Mouse (Mus musculus): Measurements from ENCODE around the gene Tex10.
A peak's percentile ranks its signal among the peaks of the same experiment; 100 is the strongest.
"Not testable (repeated sequence)": the region's sequence is repeated elsewhere in the genome, so short reads cannot be mapped to it uniquely, and the experiment has no call there.

Tex10 gene

GRCm38 (mm10) chr4:48472792-48473650 is at the start of gene Tex10:
Gene Tex10, minus strand, starts transcription at chr4:48473459.
- DNase-seq (ENCODE audit: low read depth) = peak; percentile 74

- no peak for DNase-seq (ENCODE audit: low read depth)
Observed at GRCm38 (mm10) chr4:48510861-48511260, 37.6 kb upstream of the Tex10 start.

GRCm38 (mm10) chr4:48492510-48492909 is 19.3 kb upstream of the Tex10 start:
- no peak for DNase-seq (ENCODE audit: low read depth)

GRCm38 (mm10) chr4:48491290-48491743 is 18.1 kb upstream of the Tex10 start:
- DNase-seq (ENCODE audit: low read depth) = no peak

DNA sequence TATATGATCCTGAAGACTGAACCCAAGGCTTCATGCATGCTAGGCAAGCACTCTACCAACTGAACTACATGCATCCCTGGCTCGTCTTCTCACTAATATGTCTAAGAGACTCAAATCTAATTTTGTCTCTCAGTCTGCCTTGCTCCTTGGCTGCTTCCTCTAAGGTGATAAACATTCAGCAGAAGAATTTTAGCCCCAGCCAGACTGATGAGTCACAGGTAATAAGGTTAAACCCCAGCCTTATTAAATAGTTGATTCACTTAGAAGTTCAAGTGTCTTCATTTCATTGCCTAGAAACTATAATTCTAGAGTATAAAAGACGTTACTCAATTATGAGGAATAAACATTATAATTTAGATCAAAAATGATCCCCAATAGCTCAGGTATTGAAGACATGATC is 15.7 kb upstream of the Tex10 start:
- no peak for DNase-seq (ENCODE audit: low read depth)

DNA sequence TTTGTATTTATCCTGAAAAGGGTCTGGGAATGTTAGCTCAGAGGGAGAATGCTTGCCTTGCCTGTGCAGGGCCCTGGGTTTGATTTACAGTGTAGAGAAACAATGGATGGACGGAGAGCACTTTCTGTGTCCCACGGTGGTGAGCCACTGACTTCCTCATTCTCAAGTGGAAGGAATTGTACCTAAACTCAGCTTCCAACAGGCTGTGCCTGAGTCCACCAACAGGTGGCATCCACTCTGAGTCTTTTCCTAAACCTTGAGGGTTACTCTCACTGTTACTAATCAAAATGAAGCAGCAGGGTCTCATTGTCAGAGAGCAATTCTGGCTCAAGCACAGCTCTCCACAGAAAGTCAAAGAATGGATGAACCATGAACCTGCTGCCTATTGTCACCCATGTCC is 8.0 kb upstream of the Tex10 start:
- no peak for DNase-seq (ENCODE audit: low read depth)

DNA sequence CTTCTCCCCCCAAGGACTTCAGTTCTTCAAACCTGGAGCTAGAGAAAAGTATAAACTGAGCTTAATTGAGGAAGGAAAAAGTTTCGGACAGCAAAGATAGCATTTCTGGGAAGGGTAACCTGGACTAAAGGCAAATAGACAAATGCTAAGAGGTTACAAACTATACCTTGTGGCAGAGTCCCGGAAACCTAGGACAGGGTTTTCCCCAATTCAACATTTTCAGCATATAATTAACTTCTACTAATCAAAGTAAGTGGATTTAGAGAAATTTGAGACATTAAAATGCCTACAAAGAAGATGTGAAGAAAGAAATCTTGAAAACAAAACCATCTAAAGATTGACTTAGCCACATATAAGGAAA is 372 bp upstream of the Tex10 start:
- no peak for DNase-seq (ENCODE audit: low read depth)

DNA sequence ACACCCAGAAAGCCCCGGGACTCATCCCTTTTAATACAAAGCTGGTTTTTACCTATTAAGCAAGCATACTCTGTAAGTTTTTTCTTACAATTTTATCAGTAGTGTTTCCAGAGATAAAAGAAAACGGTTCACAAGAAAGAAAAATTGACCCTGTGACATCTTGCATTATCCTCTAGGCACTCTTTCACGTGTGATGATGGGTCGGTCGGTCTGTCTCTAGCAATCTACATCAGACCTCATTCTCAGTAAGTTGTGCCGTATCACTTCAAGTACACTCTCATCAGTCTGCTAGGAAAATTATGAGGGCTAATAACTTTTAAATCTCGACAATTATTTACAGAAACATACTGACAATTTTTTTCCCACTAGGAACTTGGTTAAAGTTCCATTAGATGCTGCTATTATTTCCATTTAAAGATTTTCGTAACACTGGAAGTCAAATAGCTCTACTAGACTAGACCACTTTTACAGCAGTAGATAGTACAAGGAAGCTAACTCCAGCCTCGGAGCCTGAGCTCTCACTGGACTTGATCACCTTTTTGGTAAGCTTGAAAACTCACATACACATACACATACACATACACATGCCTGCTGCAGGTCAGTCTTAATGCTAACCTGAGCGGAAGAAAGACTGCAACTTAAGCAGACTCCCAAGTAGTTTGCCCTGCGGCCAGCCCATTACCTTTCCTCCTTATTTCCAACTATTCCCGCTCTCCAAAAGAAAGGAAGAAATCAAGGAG is 1.0 kb downstream of the Tex10 start:
- DNase-seq (ENCODE audit: low read depth) = no peak

GRCm38 (mm10) chr4:48470977-48471376 is 2.3 kb downstream of the Tex10 start:
- DNase-seq (ENCODE audit: low read depth) = no peak

DNA sequence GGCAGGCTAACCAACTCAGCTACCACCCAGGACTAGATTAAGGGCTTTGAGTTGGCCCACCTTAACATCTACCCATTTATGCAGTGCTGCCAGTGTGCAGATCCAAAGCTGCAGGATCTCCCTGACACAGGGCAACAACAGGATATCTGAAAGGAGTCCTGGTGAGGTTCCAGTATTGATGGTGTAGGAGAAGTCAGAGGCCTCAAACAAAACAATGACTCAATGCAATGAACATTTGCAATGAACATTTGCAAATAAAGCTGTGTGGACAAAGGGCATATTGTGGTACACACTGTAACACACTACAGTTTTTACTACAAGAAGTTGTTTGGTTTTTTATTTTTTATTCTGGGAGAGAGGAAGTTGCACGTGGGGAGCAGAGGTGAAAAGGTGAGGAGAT is 12.2 kb downstream of the Tex10 start:
- no peak for DNase-seq (ENCODE audit: low read depth)

GRCm38 (mm10) chr4:48458436-48458835 is 14.8 kb downstream of the Tex10 start:
- no peak for DNase-seq (ENCODE audit: low read depth)

GRCm38 (mm10) chr4:48454106-48454773 is 19.0 kb downstream of the Tex10 start:
- DNase-seq (ENCODE audit: low read depth) = no peak

DNA sequence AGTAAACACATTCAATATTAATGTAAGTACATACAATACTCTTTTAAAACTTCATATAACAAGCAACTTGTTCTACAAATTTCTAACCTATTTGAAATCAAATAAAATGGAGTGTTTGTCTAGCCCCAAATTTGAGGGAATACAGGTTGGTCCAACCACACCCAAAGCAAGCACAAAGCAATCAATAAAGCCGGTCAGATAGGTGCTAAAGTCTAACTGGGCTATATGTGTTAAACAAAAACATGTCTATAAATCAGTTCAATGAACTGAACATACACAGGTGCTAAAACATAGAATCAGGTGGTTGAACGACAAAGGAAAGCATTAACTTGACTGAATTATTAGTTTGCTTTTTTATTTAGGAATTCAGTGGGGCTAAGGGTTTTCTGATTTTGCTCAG is 45.2 kb downstream of the Tex10 start:
- DNase-seq (ENCODE audit: low read depth) = no peak

DNA sequence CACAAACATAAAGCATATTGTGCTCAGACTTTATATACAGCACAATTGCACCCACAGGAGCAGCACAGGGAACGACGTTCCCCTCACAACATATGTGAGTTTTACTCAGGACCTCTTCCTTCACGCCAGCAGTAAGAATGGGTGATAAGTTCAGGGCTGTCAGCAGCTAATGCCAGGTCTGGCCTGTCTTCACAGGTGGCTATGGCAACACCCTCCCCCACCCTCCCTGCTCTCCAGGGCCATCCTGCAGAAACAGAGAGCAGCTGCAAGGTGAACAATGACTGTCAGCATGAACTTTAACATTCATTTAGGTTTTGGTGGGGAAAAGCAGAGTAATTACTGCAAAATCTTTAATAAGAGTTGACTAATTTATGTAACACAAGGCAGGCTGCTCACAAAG is 45.8 kb downstream of the Tex10 start:
- no peak for DNase-seq (ENCODE audit: low read depth)

DNA sequence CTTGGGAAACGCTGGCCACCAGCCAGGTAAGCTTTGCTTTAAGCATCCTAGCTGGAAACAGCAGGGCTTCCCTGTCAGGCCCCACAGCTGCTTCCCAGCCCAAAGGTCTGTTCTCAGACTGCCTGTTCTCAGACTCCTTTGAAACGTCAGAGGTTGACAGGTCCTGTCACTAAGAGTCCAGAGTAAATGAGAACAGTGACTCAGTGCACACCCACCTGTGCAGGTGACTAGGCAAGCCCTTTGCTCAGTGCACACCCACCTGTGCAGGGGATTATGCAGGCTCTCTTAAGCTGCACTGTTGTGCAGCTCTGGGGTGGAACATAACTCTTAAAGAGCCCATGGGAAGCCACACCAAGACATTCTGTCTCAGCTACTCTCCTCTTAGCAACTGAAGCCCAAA is 49.5 kb downstream of the Tex10 start:
- DNase-seq (ENCODE audit: low read depth) = no peak

DNA sequence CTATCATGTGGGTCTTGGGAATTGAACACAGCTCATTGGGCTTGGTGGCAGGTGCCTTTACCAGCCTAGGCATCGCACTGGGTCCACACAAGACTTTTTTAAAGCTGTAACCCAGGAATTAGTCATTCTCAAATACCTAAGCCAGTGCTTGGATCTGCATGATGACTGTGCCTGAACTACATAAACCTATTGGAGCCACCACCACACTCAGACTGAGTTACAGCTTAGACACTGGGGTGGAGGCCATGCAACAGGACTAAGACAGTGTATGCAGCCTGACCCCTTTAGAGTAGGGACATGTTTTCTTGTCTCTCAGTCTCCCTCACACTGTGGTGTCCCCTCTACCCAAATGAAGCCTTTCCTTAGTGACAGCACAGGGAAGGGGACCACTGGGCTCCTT is 50.6 kb downstream of the Tex10 start:
- no peak for DNase-seq (ENCODE audit: low read depth)

- no peak for DNase-seq (ENCODE audit: low read depth)
Observed at GRCm38 (mm10) chr4:48418831-48419468, 54.3 kb downstream of the Tex10 start.

DNA sequence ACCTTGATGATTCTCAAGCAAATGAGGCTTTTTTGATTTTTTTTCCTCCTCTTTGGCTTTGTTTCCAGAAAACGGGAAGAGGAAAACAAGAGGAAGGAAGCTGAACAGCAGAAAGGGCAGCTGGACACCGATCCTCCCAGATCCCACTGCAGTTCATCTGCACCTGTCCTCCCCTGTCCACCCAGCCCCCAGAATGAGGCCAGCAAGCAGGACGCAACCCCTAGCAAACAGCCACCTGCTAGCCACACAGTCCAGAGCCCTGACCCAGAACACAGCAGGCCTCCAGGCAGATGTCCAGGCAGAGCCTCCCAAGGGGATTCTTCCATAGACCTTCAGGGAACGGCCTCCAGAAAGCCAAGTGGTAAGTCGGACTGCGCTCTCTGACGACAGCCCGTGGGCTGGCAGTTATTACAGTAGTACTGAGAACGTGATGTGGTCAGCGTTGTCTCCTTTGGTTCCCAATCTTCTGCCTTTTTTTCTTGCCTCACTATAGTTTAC is 57.4 kb downstream of the Tex10 start:
- no peak for DNase-seq (ENCODE audit: low read depth)

- peak; percentile 34 for DNase-seq (ENCODE audit: low read depth)
Observed at GRCm38 (mm10) chr4:48413473-48413872, 59.8 kb downstream of the Tex10 start.

DNA sequence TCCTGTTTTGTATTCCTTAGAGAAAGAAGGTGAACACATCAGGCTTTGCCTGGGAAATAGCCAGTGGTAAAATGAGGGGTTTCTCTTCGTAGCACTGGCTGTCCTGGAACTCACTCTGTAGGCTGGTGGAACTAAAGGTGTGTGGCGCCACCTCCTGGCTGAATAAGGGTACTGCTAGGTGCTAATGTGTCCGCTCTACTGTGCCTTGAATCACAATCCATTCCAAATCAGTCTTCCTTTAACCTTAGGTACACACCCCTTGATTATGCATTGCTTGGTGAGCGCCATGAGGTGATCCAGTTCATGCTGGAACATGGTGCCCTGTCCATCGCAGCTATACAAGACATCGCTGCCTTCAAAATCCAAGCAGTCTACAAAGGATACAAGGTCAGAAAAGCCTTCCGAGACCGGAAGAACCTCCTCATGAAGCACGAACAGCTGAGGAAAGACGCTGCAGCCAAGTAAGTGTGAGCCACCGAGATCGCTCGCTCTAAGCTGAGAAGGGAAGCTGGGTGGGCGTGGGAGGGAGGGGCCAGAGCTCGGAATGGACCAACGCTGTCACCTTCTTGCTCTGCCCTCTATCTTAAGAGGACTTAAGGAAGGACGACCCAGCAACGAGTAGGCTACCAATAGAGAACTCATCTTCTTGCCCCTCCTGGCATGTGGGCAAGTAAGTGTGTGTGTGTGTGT is 65.8 kb downstream of the Tex10 start:
- peak; percentile 52 for DNase-seq (ENCODE audit: low read depth)

- not testable (repeated sequence) for DNase-seq (ENCODE audit: low read depth)
Observed at GRCm38 (mm10) chr4:48405724-48406491, 67.4 kb downstream of the Tex10 start.
